Mouse (Mus musculus): ENCODE measurements around the gene Gm7697. TPM values are rescaled to one million over a fixed set of nuclear protein-coding genes. Genes with fewer than 3 reads are reported as not detected.
"Not testable (repeated sequence)": the region's sequence is repeated elsewhere in the genome, so short reads cannot be mapped to it uniquely, and the experiment has no call there.

The Gm7697 gene
- polyA plus RNA-seq (2012; ENCODE audit: insufficient read depth, insufficient read length, missing spikeins): not detected in 2 replicates

- H3K4me3 ChIP-seq (ENCODE audit: insufficient read depth, low read depth, low read length); H3K27ac ChIP-seq (replicated peaks; ENCODE audit: low read depth, low read length); H3K4me1 ChIP-seq (ENCODE audit: control insufficient read depth, insufficient read depth, insufficient read length, low read length): not testable (repeated sequence)
These were observed at the start of gene Gm7697 for GRCm38 (mm10) chr8:69522876-69523275. Gm7697 (minus strand) TSS chr8:69522976.

- not testable (repeated sequence) for H3K27ac ChIP-seq (replicated peaks; ENCODE audit: low read depth, low read length); H3K4me3 ChIP-seq (ENCODE audit: insufficient read depth, low read depth, low read length); H3K4me1 ChIP-seq (ENCODE audit: control insufficient read depth, insufficient read depth, insufficient read length, low read length)
These were observed 28.5 kb upstream of the Gm7697 start for GRCm38 (mm10) chr8:69551249-69551648.

DNA sequence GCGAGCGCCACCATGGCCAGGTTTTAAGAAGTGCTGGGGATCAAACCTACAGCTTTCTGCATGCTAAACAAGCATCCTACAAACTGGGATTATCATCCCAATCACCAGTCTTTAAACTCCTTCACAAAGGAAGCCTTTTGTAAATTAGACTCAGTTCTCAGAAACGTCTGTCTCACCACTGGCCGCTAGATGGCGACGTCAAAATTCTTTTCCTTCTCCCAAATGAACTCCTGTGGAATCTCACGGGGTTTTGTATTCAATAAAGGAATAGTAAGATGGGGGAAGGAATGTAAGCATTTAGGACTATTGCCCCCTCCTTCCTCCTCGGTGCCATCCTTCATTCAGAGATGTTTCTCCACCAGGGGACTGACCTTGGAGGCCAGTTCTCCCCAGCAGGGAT lies 26.8 kb upstream of the Gm7697 start:
- not testable (repeated sequence) for H3K27ac ChIP-seq (replicated peaks; ENCODE audit: low read depth, low read length); H3K4me3 ChIP-seq (ENCODE audit: insufficient read depth, low read depth, low read length); H3K4me1 ChIP-seq (ENCODE audit: control insufficient read depth, insufficient read depth, insufficient read length, low read length)

GRCm38 (mm10) chr8:69548114-69548513 lies 25.3 kb upstream of the Gm7697 start:
- not testable (repeated sequence) for H3K4me3 ChIP-seq (ENCODE audit: insufficient read depth, low read depth, low read length); H3K4me1 ChIP-seq (ENCODE audit: control insufficient read depth, insufficient read depth, insufficient read length, low read length); H3K27ac ChIP-seq (replicated peaks; ENCODE audit: low read depth, low read length)

DNA sequence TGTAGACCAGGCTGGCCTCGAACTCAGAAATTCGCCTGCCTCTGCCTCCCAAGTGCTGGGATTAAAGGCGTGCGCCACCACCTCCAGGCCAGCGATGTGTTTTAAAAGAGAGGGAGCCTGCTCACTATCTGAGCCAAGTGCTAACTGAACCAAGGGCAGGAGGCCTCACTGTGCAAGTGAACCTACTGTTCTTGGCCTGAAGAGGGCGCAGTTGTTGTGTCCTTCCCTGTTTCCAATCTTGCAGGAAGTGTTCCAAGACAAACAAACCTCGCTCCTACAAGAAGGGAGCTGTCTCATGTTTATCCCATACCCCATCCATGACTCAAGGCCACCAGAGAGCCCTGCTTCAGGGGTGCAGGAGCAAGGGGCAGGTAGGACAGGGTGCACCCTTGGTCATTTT lies 24.4 kb upstream of the Gm7697 start:
- H3K27ac ChIP-seq (replicated peaks; ENCODE audit: low read depth, low read length); H3K4me1 ChIP-seq (ENCODE audit: control insufficient read depth, insufficient read depth, insufficient read length, low read length); H3K4me3 ChIP-seq (ENCODE audit: insufficient read depth, low read depth, low read length): not testable (repeated sequence)

DNA sequence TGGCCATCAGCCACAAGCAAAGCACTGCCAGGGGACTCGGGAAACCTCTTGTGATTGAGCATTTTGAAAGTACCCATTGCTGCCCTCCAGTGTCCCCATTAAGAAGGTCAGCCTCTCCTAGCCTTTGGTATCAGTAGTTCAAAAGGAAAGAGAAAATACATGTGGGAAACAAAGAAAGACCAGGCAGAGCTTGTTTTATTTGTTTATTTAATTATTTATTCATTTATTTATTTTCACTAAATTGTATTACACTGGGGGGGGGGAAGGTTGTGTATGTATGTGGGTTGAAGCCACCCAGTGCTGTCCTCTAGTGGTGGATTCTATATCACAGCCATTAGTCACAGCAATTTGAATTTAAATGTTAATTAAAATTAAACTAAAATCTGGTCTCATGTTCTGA lies 22.2 kb upstream of the Gm7697 start:
- H3K27ac ChIP-seq (replicated peaks; ENCODE audit: low read depth, low read length); H3K4me1 ChIP-seq (ENCODE audit: control insufficient read depth, insufficient read depth, insufficient read length, low read length); H3K4me3 ChIP-seq (ENCODE audit: insufficient read depth, low read depth, low read length): not testable (repeated sequence)

GRCm38 (mm10) chr8:69544511-69544910 lies 21.7 kb upstream of the Gm7697 start:
- not testable (repeated sequence) for H3K4me1 ChIP-seq (ENCODE audit: control insufficient read depth, insufficient read depth, insufficient read length, low read length); H3K4me3 ChIP-seq (ENCODE audit: insufficient read depth, low read depth, low read length); H3K27ac ChIP-seq (replicated peaks; ENCODE audit: low read depth, low read length)

DNA sequence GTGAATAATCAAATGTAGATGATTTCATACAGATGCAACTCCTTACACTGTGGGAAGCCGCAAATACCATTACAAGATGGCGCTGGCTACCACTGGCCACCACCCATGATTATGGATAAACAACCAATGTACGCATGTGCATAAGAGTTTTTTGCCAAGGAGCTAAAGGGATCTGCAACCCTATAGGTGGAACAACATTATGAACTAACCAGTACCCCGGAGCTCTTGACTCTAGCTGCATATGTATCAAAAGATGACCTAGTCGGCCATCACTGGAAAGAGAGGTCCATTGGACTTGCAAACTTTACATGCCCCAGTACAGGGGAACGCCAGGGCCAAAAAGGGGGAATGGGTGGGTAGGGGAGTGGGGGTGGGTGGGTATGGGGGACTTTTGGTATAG lies 21.2 kb upstream of the Gm7697 start:
- not testable (repeated sequence) for H3K4me1 ChIP-seq (ENCODE audit: control insufficient read depth, insufficient read depth, insufficient read length, low read length); H3K27ac ChIP-seq (replicated peaks; ENCODE audit: low read depth, low read length); H3K4me3 ChIP-seq (ENCODE audit: insufficient read depth, low read depth, low read length)

GRCm38 (mm10) chr8:69540764-69541163 lies 18.0 kb upstream of the Gm7697 start:
- not testable (repeated sequence) for H3K4me3 ChIP-seq (ENCODE audit: insufficient read depth, low read depth, low read length); H3K4me1 ChIP-seq (ENCODE audit: control insufficient read depth, insufficient read depth, insufficient read length, low read length)

DNA sequence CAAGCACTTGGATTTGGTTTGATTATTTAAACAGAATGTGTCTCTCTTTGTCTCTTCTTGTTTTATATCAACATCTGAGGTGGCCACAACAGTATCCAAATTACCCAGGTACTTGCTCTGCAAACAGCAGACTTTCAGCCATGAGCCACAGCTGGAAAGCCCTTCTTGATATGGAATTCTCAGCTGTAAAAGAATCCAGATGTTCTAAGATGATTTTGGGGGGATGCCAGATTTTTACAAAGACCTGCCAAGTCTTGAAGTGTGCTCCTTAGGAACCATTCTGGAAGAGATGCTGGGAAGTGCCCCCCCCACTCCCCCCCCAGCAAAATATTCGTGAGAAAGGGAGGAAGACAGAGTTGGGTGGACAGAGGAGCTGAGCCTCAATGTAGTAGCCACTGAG lies 17.6 kb upstream of the Gm7697 start:
- not testable (repeated sequence) for H3K4me3 ChIP-seq (ENCODE audit: insufficient read depth, low read depth, low read length); H3K27ac ChIP-seq (replicated peaks; ENCODE audit: low read depth, low read length); H3K4me1 ChIP-seq (ENCODE audit: control insufficient read depth, insufficient read depth, insufficient read length, low read length)

More at GRCm38 (mm10) chr8:69540764-69541163, 18.0 kb upstream of the Gm7697 start:
- H3K27ac ChIP-seq (replicated peaks; ENCODE audit: low read depth, low read length): not testable (repeated sequence)

GRCm38 (mm10) chr8:69474946-69475345 lies 47.8 kb downstream of the Gm7697 start:
- not testable (repeated sequence) for H3K4me3 ChIP-seq (ENCODE audit: insufficient read depth, low read depth, low read length); H3K27ac ChIP-seq (replicated peaks; ENCODE audit: low read depth, low read length); H3K4me1 ChIP-seq (ENCODE audit: control insufficient read depth, insufficient read depth, insufficient read length, low read length)

DNA sequence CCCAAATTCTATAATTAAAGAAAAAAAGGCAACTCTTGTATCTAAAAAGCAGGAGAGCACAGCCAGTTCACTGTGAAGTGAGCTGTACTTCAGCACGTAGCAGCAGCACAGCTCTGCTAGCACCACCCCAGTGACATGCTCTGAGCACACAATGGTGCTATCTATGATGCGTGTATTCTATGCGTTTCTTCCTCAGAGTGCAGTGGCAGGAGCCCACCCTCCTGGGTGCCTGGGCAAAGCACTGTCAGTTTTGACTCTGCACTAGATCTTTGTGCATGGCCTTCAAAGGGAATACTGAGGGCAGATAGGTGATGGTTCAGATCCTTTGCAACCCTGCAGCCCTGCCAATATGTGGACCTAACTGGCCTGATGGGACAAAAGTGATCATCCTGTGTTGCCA lies 69.3 kb downstream of the Gm7697 start, which contains the start of gene Gm9495:
Gene Gm9495, minus strand, starts transcription at position 101 of the 400 bp plus-strand sequence.
- H3K27ac ChIP-seq (replicated peaks; ENCODE audit: low read depth, low read length); H3K4me3 ChIP-seq (ENCODE audit: insufficient read depth, low read depth, low read length); H3K4me1 ChIP-seq (ENCODE audit: control insufficient read depth, insufficient read depth, insufficient read length, low read length): not testable (repeated sequence)

Other genes starting within 250 kb of the Gm7697 start
- gene Gm9495, start 69.4 kb downstream of the Gm7697 start, polyA plus RNA-seq (2012; ENCODE audit: insufficient read depth, insufficient read length, missing spikeins): not detected in 2 replicates
- gene Zfp868, start 102.6 kb upstream of the Gm7697 start, polyA plus RNA-seq (2012; ENCODE audit: insufficient read depth, insufficient read length, missing spikeins): 6.7 and 7.7 TPM in 2 replicates
- gene Zfp964, start 131.5 kb upstream of the Gm7697 start, polyA plus RNA-seq (2012; ENCODE audit: insufficient read depth, insufficient read length, missing spikeins): 1.8 and 2.6 TPM in 2 replicates
- gene Zfp869, start 187.7 kb upstream of the Gm7697 start, polyA plus RNA-seq (2012; ENCODE audit: insufficient read depth, insufficient read length, missing spikeins): 10.6 and 13.3 TPM in 2 replicates
- 1.6 and 2.2 TPM in 2 replicates for gene Zfp963, start 227.0 kb upstream of the Gm7697 start, polyA plus RNA-seq (2012; ENCODE audit: insufficient read depth, insufficient read length, missing spikeins)

Data from brown adipose tissue, adult 24 weeks (tissue).